Mouse (Mus musculus) forebrain, embryonic 12.5 days (tissue): ENCODE data around the gene S100a8. TPM values are rescaled to one million over a fixed set of nuclear protein-coding genes. Genes with fewer than 3 reads are reported as not detected.

ENCODE experiments used
- ATAC-seq: fragments of 200-750 bp; cut with Nextera tagmentation; 2 replicates; pipeline ENCODE4 v1.8.0; 2017; ENCODE audit warnings: moderate TSS enrichment; ENCODE audit not compliant: low FRiP score
- H3K27ac ChIP-seq: fragments of 300-500 bp; sonication (generic); 2 replicates; pipeline ENCODE4 v1.5.1; 2016; ENCODE audit warnings: mild to moderate bottlenecking
- H3K27me3 ChIP-seq: fragments of 300-500 bp; sonication (generic); 2 replicates; pipeline ENCODE4 v1.6.1; 2016; ENCODE audit warnings: mild to moderate bottlenecking
- H3K36me3 ChIP-seq: fragments of 300-500 bp; sonication (generic); replicated peaks from 2 replicates; pipeline ENCODE4 v1.6.1; 2016; ENCODE audit warnings: mild to moderate bottlenecking
- H3K4me1 ChIP-seq: fragments of 300-500 bp; sonication (generic); 2 replicates; pipeline ENCODE4 v1.6.1; 2016
- H3K4me2 ChIP-seq: fragments of 300-500 bp; sonication (generic); 2 replicates; pipeline ENCODE4 v1.6.1; 2016; ENCODE audit warnings: mild to moderate bottlenecking, moderate library complexity
- H3K4me3 ChIP-seq: fragments of 300-500 bp; sonication (generic); replicated peaks from 2 replicates; pipeline ENCODE4 v1.5.1; 2016; ENCODE audit warnings: mild to moderate bottlenecking
- H3K9ac ChIP-seq: fragments of 300-500 bp; sonication (generic); 2 replicates; pipeline ENCODE4 v1.6.1; 2016; ENCODE audit warnings: mild to moderate bottlenecking
- H3K9me3 ChIP-seq: fragments of 300-500 bp; sonication (generic); 2 replicates; pipeline ENCODE4 v1.6.1; 2016
- WGBS: fragments of 180-500 bp; shearing (Covaris S2); methylation state at CpG from one replicate; pipeline ENCODE4 v1.1.7; 2016; 5-methylcytosine and 5-hydroxymethylcytosine counted together
- polyA plus RNA-seq: library from polyadenylated mRNA; unstranded; fragments of >200 nt; fragmentation: Nextera tagmentation; extraction: Ambion mirVana; gene quantifications from 2 replicates; pipeline ENCODE4 v1.2.1, GENCODE M21; 2016

S100a8 gene
- polyA plus RNA-seq, 1 experiment from 2014 or later: 5.2 TPM

DNA sequence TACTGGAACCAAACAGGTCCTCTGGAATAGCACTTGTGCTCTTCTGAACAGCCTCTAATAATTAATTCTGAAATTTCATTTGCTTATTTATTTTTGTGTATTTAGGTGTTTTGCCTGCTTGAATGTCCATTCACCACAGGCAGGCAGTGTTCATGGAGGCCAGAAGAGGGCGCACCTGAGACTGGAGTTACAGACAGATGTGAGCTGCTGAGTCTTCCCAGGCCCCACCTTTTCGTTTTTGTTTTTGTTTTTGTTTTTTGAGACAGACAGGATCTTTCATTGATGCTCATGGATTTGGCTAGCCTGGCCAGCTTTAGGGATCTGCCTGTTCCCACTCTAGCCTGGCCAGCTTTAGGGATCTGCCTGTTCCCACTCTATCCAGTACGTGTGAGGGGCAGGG, 24.6 kb upstream of the S100a8 start:
- H3K4me1 ChIP-seq: no peaks in the 10 kb centered on the region
- ATAC-seq: no peak
- no peak overlapping the region for H3K27ac ChIP-seq
- H3K9me3 ChIP-seq: no peaks in the 10 kb centered on the region
- no peak overlapping the region for H3K4me2 ChIP-seq
- H3K27me3 ChIP-seq: no peaks in the 10 kb centered on the region
- no peaks in the 10 kb centered on the region for H3K36me3 ChIP-seq
- H3K9ac ChIP-seq: no peak overlapping the region
- H3K4me3 ChIP-seq: no peak overlapping the region
- WGBS: 49% methylated on average over 3 of the region's 3 CpGs

DNA sequence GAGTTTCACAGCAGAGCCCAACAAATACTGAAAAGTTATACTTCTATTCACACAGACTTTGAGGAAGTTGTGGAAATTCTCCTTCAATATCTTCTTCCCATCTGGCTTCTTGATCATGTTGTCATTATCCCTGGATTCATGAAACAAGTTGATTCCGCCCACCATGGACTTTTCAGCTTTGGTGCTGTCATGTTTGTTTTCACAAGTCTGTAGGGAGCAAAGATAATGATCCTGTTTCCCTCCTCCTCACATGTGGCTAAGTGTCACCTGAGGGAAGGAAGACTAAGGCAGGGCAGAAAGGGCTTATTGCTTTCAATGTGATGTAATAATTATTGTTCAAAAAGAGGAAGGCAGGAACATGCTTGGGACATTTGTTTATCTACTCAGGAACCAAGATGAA, 21.5 kb upstream of the S100a8 start:
- WGBS: 93% methylated on average over 1 of the region's 1 CpGs
- ATAC-seq: no peak

DNA sequence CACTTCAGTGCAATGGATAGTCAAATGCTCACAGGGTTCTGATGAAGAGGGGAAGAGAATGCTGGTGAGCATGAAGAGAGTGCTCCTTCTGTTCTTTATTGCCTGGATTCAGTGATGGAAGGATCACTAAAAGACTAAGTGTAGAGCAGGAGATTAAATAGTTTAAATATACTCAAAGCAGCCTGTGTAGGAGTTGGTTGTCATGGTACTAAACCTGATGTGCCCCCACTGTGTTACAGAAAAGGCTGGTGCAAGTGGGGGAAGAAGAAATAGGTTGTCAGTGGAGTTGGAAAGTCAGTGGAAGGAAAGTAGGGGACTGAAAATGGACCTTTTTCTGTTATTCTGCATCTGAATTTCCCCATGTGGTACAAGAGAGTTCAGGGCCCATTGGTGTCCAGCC, 19.8 kb upstream of the S100a8 start:
- no peak overlapping the region for H3K4me3 ChIP-seq
- H3K9me3 ChIP-seq: no peaks in the 10 kb centered on the region
- H3K27ac ChIP-seq: no peak overlapping the region
- no peak overlapping the region for H3K4me2 ChIP-seq
- peaks cover 4% of the 10 kb centered on the region; the same call in 1 of the 2 replicates for H3K27me3 ChIP-seq
- H3K36me3 ChIP-seq: no peaks in the 10 kb centered on the region
- ATAC-seq: no peak
- no peak overlapping the region for H3K9ac ChIP-seq
- no peaks in the 10 kb centered on the region for H3K4me1 ChIP-seq

More for the DNA sequence above, 21.5 kb upstream of the S100a8 start:
- H3K27ac ChIP-seq: no peak overlapping the region
- H3K9ac ChIP-seq: no peak overlapping the region
- H3K27me3 ChIP-seq: peaks cover 4% of the 10 kb centered on the region; the same call in 1 of the 2 replicates
- no peak overlapping the region for H3K4me2 ChIP-seq
- H3K4me1 ChIP-seq: no peaks in the 10 kb centered on the region
- H3K9me3 ChIP-seq: no peaks in the 10 kb centered on the region
- H3K36me3 ChIP-seq: no peaks in the 10 kb centered on the region
- no peak overlapping the region for H3K4me3 ChIP-seq

GRCm38 (mm10) chr3:90649832-90650231, 18.9 kb upstream of the S100a8 start:
- 94% methylated on average over 2 of the region's 2 CpGs for WGBS
- Histone ChIP-seq H3K9ac (no peak overlapping the region), H3K4me2 (no peak overlapping the region), H3K36me3 (no peaks in the 10 kb centered on the region), H3K4me1 (no peaks in the 10 kb centered on the region), H3K4me3 (no peak overlapping the region), H3K9me3 (no peaks in the 10 kb centered on the region), H3K27ac (no peak overlapping the region), H3K27me3 (peaks cover 4% of the 10 kb centered on the region; the same call in 1 of the 2 replicates)
- no peak for ATAC-seq

DNA sequence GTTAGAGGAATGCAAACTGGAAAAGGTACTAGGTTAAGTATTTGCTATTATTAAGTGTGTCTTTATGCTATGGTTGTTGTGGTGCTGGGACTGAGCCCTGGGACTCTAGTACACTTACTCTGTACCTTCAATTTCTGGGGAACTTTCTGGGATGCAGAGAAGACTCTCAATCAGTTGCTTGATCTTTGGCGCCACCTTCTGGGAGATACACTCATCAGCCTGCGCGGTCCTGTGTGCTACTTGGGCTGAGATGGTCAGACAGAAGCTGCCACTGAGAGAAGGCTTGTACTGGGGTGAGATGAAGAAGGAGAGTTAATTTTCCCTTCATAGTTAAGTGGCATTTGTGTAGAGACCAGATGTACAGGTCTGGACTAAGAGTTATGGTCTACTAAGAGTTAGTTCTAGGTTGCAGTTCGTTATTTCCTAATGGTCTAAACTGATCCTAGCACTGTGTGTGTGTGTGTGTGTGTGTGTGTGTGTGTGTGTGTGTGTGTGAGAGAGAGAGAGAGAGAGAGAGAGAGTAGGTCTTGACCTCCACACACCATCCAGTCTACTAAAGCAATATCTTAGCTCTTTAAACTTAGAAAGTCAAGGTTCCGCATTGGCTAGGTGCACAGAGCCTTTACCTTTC, 15.8 kb upstream of the S100a8 start:
- 40% methylated on average over 5 of the region's 5 CpGs for WGBS

DNA sequence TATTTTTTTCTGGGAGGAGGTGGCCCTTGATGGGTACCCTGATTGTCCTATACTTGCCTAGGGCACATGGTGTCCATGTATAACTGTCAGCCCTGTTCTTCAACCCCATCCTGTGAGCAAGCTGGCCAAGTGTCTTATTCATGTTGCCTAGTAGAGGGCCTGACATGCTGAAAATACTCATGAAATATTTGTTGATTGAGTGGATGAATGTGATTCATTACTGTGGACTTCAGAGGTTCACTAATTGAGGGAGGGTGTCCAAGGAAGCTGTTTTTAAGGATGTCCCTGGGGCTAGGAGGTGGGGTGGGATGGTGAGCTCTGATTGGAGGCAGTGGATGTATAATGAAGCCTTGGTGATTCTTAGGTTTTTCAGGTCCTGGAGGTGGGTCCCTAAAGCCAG, 15.1 kb upstream of the S100a8 start, which contains the start of gene S100a7a:
TSS of gene S100a7a (plus strand) at position 301 of the 400 bp plus-strand sequence.
- no peak for ATAC-seq
- no peak within 1 kb of the TSS for H3K27ac ChIP-seq

More for the DNA sequence above, 15.8 kb upstream of the S100a8 start:
- H3K27me3 ChIP-seq: peaks cover 4% of the 10 kb centered on the region; the same call in 1 of the 2 replicates
- H3K4me3 ChIP-seq: no peak overlapping the region
- no peak overlapping the region for H3K4me2 ChIP-seq
- ATAC-seq: peak; percentile 86
- H3K9ac ChIP-seq: no peak overlapping the region
- no peaks in the 10 kb centered on the region for H3K9me3 ChIP-seq
- H3K27ac ChIP-seq: no peak overlapping the region
- no peaks in the 10 kb centered on the region for H3K36me3 ChIP-seq
- no peaks in the 10 kb centered on the region for H3K4me1 ChIP-seq

DNA sequence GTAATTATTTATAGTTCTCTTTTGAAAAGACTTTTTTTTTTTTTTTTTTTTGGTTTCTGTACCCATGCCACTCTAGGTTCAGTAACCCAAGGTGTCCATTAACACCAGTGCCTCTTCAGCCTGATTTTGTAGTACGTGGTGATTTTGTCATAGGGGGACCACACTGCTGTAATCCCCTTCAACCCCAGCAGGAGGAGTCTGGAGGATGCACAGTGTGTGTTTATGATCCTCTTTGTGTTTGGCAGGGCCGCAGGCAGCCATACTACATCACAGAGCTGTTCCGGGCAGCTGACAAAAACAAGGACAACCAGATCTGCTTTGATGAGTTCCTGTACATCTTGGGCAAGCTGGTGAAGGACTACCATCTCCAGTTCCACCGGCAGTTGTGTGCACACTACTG, 11.4 kb upstream of the S100a8 start:
- H3K27me3 ChIP-seq: no peaks in the 10 kb centered on the region
- WGBS: 75% methylated on average over 4 of the region's 4 CpGs

More for the DNA sequence above, 15.1 kb upstream of the S100a8 start, which contains the start of gene S100a7a:
- Histone ChIP-seq H3K4me2 (no peak within 1 kb of the TSS), H3K4me3 (no peak within 1 kb of the TSS), H3K9me3 (no peaks in the 10 kb centered on the region), H3K36me3 (no peaks in the 10 kb centered on the region), H3K9ac (no peak within 1 kb of the TSS), H3K4me1 (no peaks in the 10 kb centered on the region), H3K27me3 (peaks cover 4% of the 10 kb centered on the region; the same call in 1 of the 2 replicates)

DNA sequence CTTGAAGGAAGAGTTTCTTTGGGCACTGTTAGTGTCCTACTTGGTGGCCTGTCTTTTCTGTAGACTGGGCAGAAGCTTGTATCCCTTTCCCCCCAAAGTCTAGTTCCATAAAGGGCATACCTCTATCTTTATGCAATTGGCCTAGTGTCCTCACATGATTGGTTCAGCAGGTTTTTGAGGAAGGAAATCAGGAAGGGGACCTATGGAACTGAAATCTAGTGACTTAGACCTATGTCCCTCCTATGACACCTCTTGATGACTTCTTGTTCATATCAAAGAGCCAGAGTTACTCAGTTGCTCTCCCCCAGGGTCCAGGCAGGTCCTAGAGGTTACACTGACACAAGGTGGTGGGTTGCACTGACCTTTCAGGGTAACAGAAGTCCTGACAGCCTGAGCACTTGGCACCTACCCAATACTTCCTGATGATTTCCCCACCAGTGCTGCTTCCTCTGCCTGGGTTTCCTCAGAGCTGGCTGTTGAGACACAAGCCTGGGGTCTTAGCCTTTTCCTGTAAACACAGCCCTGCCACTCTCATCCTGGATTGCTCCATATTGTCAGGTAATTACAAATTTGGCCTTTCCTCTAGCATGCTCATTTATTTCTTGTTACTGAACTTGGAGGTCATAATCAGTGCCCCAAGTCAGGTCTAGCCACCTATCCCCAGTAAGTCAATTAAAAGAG, 9.3 kb upstream of the S100a8 start:
- H3K4me3 ChIP-seq: no peak overlapping the region
- no peak overlapping the region for H3K9ac ChIP-seq
- H3K27ac ChIP-seq: no peak overlapping the region
- H3K9me3 ChIP-seq: no peaks in the 10 kb centered on the region
- no peaks in the 10 kb centered on the region for H3K36me3 ChIP-seq
- ATAC-seq: no peak
- H3K4me1 ChIP-seq: no peaks in the 10 kb centered on the region
- H3K27me3 ChIP-seq: no peaks in the 10 kb centered on the region
- no peak overlapping the region for H3K4me2 ChIP-seq

More for the DNA sequence above, 11.4 kb upstream of the S100a8 start:
- ATAC-seq: no peak
- Histone ChIP-seq H3K27ac (no peak overlapping the region), H3K9ac (no peak overlapping the region), H3K36me3 (no peaks in the 10 kb centered on the region), H3K4me1 (no peaks in the 10 kb centered on the region), H3K4me3 (no peak overlapping the region), H3K4me2 (no peak overlapping the region), H3K9me3 (no peaks in the 10 kb centered on the region)

GRCm38 (mm10) chr3:90664219-90664618, 4.6 kb upstream of the S100a8 start:
- Histone ChIP-seq H3K36me3 (no peaks in the 10 kb centered on the region), H3K4me3 (no peak overlapping the region), H3K9me3 (no peaks in the 10 kb centered on the region), H3K9ac (no peak overlapping the region), H3K4me1 (no peaks in the 10 kb centered on the region), H3K4me2 (no peak overlapping the region), H3K27me3 (no peaks in the 10 kb centered on the region), H3K27ac (no peak overlapping the region)
- no peak for ATAC-seq
- WGBS: 84% methylated on average over 2 of the region's 2 CpGs

GRCm38 (mm10) chr3:90678656-90679055, 9.9 kb downstream of the S100a8 start:
- Histone ChIP-seq H3K27me3 (no peaks in the 10 kb centered on the region), H3K9me3 (no peaks in the 10 kb centered on the region), H3K4me2 (no peak overlapping the region), H3K36me3 (no peaks in the 10 kb centered on the region), H3K9ac (no peak overlapping the region), H3K4me3 (no peak overlapping the region), H3K4me1 (no peaks in the 10 kb centered on the region), H3K27ac (no peak overlapping the region)
- WGBS: 60% methylated on average over 3 of the region's 3 CpGs
- ATAC-seq: no peak

DNA sequence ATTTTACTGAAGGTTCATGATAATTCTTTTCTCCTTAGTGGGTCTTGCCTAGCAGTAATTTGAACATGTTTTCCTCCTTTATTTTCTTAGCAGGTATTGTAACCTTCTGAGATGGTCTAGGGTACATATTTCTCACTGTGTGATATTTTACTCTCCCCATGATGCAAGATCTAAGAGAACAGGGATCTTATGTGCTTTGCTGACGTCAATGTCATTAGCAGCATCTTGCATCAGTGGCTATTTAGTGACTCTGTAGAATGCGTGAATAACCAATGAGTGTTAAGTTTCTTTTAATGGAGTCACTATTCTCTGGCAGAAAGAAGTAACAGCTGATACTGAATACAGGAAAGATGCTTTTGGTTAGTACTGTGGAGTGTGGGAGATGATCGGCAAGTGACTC, 15.2 kb downstream of the S100a8 start:
- H3K36me3 ChIP-seq: no peaks in the 10 kb centered on the region
- WGBS: 85% methylated on average over 3 of the region's 3 CpGs
- no peaks in the 10 kb centered on the region for H3K4me1 ChIP-seq
- H3K9ac ChIP-seq: no peak overlapping the region
- H3K9me3 ChIP-seq: no peaks in the 10 kb centered on the region
- no peak overlapping the region for H3K4me3 ChIP-seq
- no peak overlapping the region for H3K4me2 ChIP-seq
- no peak overlapping the region for H3K27ac ChIP-seq
- ATAC-seq: no peak
- H3K27me3 ChIP-seq: no peaks in the 10 kb centered on the region

DNA sequence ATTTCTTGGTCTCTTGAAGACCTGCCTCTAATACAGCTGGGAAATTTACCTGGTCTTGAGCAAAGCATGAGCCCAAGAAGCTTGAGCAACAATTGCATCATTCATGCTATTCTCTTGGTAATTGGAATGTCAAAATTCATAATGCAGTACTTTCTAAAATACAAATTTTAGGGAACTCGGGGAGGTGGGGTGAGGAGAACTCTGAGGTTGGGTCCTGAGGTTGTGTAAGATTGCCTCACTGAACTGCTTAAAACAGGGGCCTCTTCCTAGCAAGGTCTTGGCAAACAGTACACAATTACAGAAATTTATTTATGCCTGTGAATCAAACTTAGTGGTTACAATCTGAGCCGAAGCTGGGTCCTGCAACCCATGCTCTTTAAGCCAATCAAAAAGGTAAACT, 18.1 kb downstream of the S100a8 start:
- H3K27ac ChIP-seq: no peak overlapping the region
- H3K9ac ChIP-seq: no peak overlapping the region
- 81% methylated on average over 2 of the region's 2 CpGs for WGBS
- no peak overlapping the region for H3K4me3 ChIP-seq
- H3K9me3 ChIP-seq: no peaks in the 10 kb centered on the region
- no peak for ATAC-seq
- no peaks in the 10 kb centered on the region for H3K4me1 ChIP-seq
- H3K4me2 ChIP-seq: no peak overlapping the region
- H3K36me3 ChIP-seq: no peaks in the 10 kb centered on the region
- H3K27me3 ChIP-seq: no peaks in the 10 kb centered on the region

DNA sequence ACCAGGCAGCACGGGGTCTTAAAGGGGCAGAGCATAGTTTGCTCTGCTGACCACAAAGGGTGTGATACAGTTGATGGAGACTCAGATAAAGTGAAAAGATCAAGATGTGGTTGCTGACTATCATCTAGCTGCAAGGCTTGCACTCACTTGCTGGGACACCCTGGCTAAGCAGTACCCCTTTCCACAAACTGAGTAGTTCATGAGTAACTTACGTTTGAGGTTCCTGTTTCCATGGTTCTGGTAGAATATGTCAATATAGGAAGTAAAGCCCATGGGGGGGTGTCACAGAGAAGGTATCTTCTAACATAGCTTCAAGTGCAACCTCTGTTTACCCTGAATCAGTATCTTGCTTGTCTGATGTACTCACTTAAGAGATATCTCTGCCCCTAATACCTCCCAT, 24.7 kb downstream of the S100a8 start:
- WGBS: 83% methylated on average over 2 of the region's 2 CpGs
- ATAC-seq: no peak

More for the DNA sequence above, 24.7 kb downstream of the S100a8 start:
- Histone ChIP-seq H3K36me3 (no peaks in the 10 kb centered on the region), H3K27ac (no peak overlapping the region), H3K27me3 (no peaks in the 10 kb centered on the region), H3K9me3 (no peaks in the 10 kb centered on the region), H3K9ac (no peak overlapping the region), H3K4me1 (no peaks in the 10 kb centered on the region), H3K4me3 (no peak overlapping the region), H3K4me2 (no peak overlapping the region)
